Mouse (Mus musculus): ENCODE data around the gene Ptrhd1. TPM values are rescaled to one million over a fixed set of nuclear protein-coding genes. Genes with fewer than 3 reads are reported as not detected.
"Not testable (repeated sequence)": the region's sequence is repeated elsewhere in the genome, so short reads cannot be mapped to it uniquely, and the experiment has no call there.

Ptrhd1 gene
- polyA plus RNA-seq, 1 experiment, result 7.2 TPM

DNA sequence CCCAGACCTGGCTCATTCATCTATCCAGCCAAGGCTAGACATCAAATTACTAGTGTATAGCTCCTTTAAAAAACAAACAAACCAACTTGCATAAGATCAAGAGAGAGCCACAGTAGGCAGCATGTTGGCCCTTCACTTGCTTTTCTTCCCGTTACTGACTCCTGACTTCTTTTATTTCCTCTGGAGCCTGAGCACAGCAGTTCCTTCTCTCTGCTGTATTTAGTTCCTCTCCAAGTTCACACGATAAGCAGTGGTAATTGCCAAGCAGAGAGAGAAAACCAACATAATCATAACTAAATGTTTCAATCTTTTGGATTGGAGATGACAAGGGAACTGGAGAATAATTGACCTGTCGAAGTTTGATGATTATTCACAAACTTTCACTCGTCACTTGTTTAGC lies 1.1 kb upstream of the Ptrhd1 start:
- Histone ChIP-seq H3K27ac (ENCODE audit: insufficient read depth, low read length) (no peak overlapping the region), H3K4me3 (ENCODE audit: low read depth, low read length) (no peak overlapping the region), H3K9ac (ENCODE audit: low read depth, poor library complexity, severe bottlenecking) (peak overlapping the region; percentile 34), H3K27me3 (ENCODE audit: control insufficient read depth, insufficient read depth, low read length, poor library complexity, severe bottlenecking) (no peaks in the 10 kb centered on the region), H3K9me3 (replicated peaks; ENCODE audit: control insufficient read depth, insufficient read depth, low read length, poor library complexity, severe bottlenecking) (no peaks in the 10 kb centered on the region), H3K4me1 (ENCODE audit: control insufficient read depth, insufficient read depth, low read length) (no peaks in the 10 kb centered on the region), H3K36me3 (ENCODE audit: control insufficient read depth, insufficient read depth, low read length, poor library complexity, severe bottlenecking) (peaks cover 12% of the 10 kb centered on the region; the same call in 1 of the 2 replicates)
- no peak for TF ChIP-seq POLR2A (IDR thresholded peaks at IDR 0.05; ENCODE audit: insufficient read depth, low read length)
- TF ChIP-seq CTCF (IDR thresholded peaks at IDR 0.05; ENCODE audit: low read depth, low read length), result no peak
- no peak for TF ChIP-seq EP300 (IDR thresholded peaks at IDR 0.05; ENCODE audit: insufficient read depth, low read depth, low read length)

DNA sequence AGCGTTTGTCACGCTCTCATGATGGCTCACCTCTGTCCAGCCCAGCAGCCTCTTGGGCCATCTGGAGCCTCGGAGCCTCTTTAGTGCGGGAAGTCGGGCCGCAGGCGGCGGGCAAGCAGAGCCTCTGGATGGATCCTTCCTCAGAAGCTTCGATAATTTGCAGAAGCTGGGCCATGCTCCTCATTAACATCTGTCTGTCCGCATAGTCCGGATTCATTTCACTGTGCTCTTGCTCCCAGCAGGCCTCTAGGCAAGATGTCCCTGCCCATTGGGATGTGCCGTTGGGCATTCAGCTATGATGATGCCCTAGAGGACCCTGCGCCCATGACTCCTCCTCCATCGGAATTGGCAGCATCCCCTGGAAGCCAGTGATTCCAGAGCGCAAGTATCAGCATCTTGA lies 3.7 kb downstream of the Ptrhd1 start:
- Histone ChIP-seq H3K36me3 (ENCODE audit: control insufficient read depth, insufficient read depth, low read length, poor library complexity, severe bottlenecking) (no peaks in the 10 kb centered on the region), H3K9me3 (replicated peaks; ENCODE audit: control insufficient read depth, insufficient read depth, low read length, poor library complexity, severe bottlenecking) (no peaks in the 10 kb centered on the region), H3K4me3 (ENCODE audit: low read depth, low read length) (no peak overlapping the region), H3K4me1 (ENCODE audit: control insufficient read depth, insufficient read depth, low read length) (no peaks in the 10 kb centered on the region), H3K27ac (ENCODE audit: insufficient read depth, low read length) (no peak overlapping the region), H3K9ac (ENCODE audit: low read depth, poor library complexity, severe bottlenecking) (no peak overlapping the region), H3K27me3 (ENCODE audit: control insufficient read depth, insufficient read depth, low read length, poor library complexity, severe bottlenecking) (no peaks in the 10 kb centered on the region)
- TF ChIP-seq EP300 (IDR thresholded peaks at IDR 0.05; ENCODE audit: insufficient read depth, low read depth, low read length), result no peak
- no peak for TF ChIP-seq CTCF (IDR thresholded peaks at IDR 0.05; ENCODE audit: low read depth, low read length)
- TF ChIP-seq POLR2A (IDR thresholded peaks at IDR 0.05; ENCODE audit: insufficient read depth, low read length), result no peak

DNA sequence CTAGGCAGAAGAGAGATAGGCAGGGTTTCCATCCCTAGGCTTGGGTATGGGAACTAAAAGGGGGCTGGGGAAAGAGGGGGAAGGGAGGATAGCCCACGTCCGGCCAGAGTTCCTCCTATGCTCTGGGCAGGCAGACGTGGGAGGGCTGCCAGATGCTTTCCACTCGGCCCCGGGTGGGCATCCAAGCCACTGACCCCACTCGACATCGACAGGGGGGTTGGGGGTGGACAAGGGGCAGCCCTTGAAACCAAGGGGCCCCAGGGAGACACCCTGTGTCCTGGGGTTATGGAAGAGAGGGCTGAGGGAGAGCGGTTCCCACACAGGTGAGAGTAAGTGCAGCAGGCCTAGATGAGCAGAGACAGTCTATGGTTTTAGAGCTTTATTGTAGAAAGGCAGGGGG lies 6.5 kb downstream of the Ptrhd1 start:
- H3K4me3 ChIP-seq (ENCODE audit: low read depth, low read length); H3K36me3 ChIP-seq (ENCODE audit: control insufficient read depth, insufficient read depth, low read length, poor library complexity, severe bottlenecking); H3K9ac ChIP-seq (ENCODE audit: low read depth, poor library complexity, severe bottlenecking); H3K27me3 ChIP-seq (ENCODE audit: control insufficient read depth, insufficient read depth, low read length, poor library complexity, severe bottlenecking); H3K9me3 ChIP-seq (replicated peaks; ENCODE audit: control insufficient read depth, insufficient read depth, low read length, poor library complexity, severe bottlenecking); H3K27ac ChIP-seq (ENCODE audit: insufficient read depth, low read length); H3K4me1 ChIP-seq (ENCODE audit: control insufficient read depth, insufficient read depth, low read length): not testable (repeated sequence)

DNA sequence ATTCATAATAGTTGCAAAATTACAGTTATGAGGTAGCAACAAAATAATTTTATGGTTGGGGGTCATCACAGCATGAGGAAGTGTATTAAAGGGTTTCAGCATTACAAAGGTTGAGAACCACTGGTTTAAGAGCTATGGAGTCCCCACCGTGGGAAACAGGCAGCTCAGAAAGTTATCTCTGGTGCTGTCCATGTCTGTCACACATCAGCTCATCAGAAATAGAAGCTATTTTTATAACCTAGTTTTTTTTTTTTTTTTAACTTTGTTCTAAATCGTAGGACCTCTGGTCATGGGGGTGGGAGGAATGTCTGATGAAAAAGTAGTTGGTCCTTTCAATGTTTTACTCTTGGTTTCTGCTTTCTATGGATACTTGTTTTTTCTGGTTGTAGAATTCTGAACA lies 10.0 kb downstream of the Ptrhd1 start:
- TF ChIP-seq EP300 (IDR thresholded peaks at IDR 0.05; ENCODE audit: insufficient read depth, low read depth, low read length) (no peak), POLR2A (IDR thresholded peaks at IDR 0.05; ENCODE audit: insufficient read depth, low read length) (no peak), CTCF (IDR thresholded peaks at IDR 0.05; ENCODE audit: low read depth, low read length) (no peak)
- no peak overlapping the region for H3K4me3 ChIP-seq (ENCODE audit: low read depth, low read length)
- no peaks in the 10 kb centered on the region for H3K27me3 ChIP-seq (ENCODE audit: control insufficient read depth, insufficient read depth, low read length, poor library complexity, severe bottlenecking)
- H3K4me1 ChIP-seq (ENCODE audit: control insufficient read depth, insufficient read depth, low read length), result peaks cover 3% of the 10 kb centered on the region
- H3K36me3 ChIP-seq (ENCODE audit: control insufficient read depth, insufficient read depth, low read length, poor library complexity, severe bottlenecking), result no peaks in the 10 kb centered on the region
- no peak overlapping the region for H3K27ac ChIP-seq (ENCODE audit: insufficient read depth, low read length)
- H3K9ac ChIP-seq (ENCODE audit: low read depth, poor library complexity, severe bottlenecking), result no peak overlapping the region
- H3K9me3 ChIP-seq (replicated peaks; ENCODE audit: control insufficient read depth, insufficient read depth, low read length, poor library complexity, severe bottlenecking), result no peaks in the 10 kb centered on the region

DNA sequence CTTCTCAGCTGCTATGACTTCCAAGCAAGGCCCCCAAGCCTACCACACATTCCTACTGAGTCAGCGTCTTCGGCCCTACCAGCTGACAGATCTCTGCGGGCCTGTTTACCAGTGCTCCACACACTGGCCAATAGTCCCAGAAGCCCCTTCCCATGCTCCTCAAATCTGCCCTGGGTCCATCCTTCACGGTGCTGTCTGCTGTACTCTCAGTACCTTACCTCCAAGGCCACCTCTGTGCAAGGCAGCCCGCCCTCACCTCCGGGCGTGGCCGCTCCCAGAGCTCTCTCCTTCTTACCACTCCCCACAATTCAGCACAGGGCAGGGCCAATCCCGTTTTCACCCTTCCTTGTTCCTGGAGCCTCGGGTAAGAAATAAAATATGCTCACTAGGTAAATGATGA lies 11.9 kb downstream of the Ptrhd1 start:
- H3K36me3 ChIP-seq (ENCODE audit: control insufficient read depth, insufficient read depth, low read length, poor library complexity, severe bottlenecking), result no peaks in the 10 kb centered on the region
- peaks cover 3% of the 10 kb centered on the region for H3K4me1 ChIP-seq (ENCODE audit: control insufficient read depth, insufficient read depth, low read length)
- H3K9me3 ChIP-seq (replicated peaks; ENCODE audit: control insufficient read depth, insufficient read depth, low read length, poor library complexity, severe bottlenecking), result no peaks in the 10 kb centered on the region
- H3K27ac ChIP-seq (ENCODE audit: insufficient read depth, low read length), result no peak overlapping the region
- H3K9ac ChIP-seq (ENCODE audit: low read depth, poor library complexity, severe bottlenecking), result no peak overlapping the region
- no peak overlapping the region for H3K4me3 ChIP-seq (ENCODE audit: low read depth, low read length)
- H3K27me3 ChIP-seq (ENCODE audit: control insufficient read depth, insufficient read depth, low read length, poor library complexity, severe bottlenecking), result no peaks in the 10 kb centered on the region
- TF ChIP-seq POLR2A (IDR thresholded peaks at IDR 0.05; ENCODE audit: insufficient read depth, low read length) (no peak), EP300 (IDR thresholded peaks at IDR 0.05; ENCODE audit: insufficient read depth, low read depth, low read length) (0 out of 2 replicates have a peak, but pooled peaks have one; percentile 30)

DNA sequence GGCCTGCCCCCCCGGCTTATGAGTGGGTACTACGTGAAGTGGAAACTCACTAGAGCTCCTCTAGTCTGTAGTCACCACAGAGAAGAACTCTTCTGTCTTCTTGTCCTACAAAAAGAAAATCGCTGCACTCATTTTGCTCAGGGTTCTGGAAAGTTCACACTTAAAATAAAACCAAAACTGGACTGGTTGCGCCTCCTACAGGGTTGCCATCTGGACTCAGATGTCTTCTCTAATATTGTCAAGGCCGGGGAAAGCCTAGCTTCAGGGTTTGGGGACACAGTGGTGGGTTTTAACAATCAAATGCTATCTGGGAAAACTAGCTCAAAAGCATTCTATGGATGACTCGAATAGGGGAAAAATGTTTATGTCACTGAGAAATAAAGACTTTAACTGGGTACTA lies 16.0 kb downstream of the Ptrhd1 start:
- no peaks in the 10 kb centered on the region for H3K27me3 ChIP-seq (ENCODE audit: control insufficient read depth, insufficient read depth, low read length, poor library complexity, severe bottlenecking)
- H3K36me3 ChIP-seq (ENCODE audit: control insufficient read depth, insufficient read depth, low read length, poor library complexity, severe bottlenecking), result no peaks in the 10 kb centered on the region
- H3K4me3 ChIP-seq (ENCODE audit: low read depth, low read length), result no peak overlapping the region
- H3K9me3 ChIP-seq (replicated peaks; ENCODE audit: control insufficient read depth, insufficient read depth, low read length, poor library complexity, severe bottlenecking), result no peaks in the 10 kb centered on the region
- H3K27ac ChIP-seq (ENCODE audit: insufficient read depth, low read length), result no peak overlapping the region
- no peak for TF ChIP-seq POLR2A (IDR thresholded peaks at IDR 0.05; ENCODE audit: insufficient read depth, low read length)
- TF ChIP-seq EP300 (IDR thresholded peaks at IDR 0.05; ENCODE audit: insufficient read depth, low read depth, low read length), result no peak
- no peak for TF ChIP-seq CTCF (IDR thresholded peaks at IDR 0.05; ENCODE audit: low read depth, low read length)
- peaks cover 3% of the 10 kb centered on the region for H3K4me1 ChIP-seq (ENCODE audit: control insufficient read depth, insufficient read depth, low read length)
- no peak overlapping the region for H3K9ac ChIP-seq (ENCODE audit: low read depth, poor library complexity, severe bottlenecking)

Measured in ES-Bruce4 (cell line).